Mouse (Mus musculus) C2C12 (cell line): ENCODE measurements at regions not wholly inside any gene's neighbourhood (a gene's known extent, or its start where the extent isn't known, plus 50 kb on each side); places are given as distances from the start of the nearest gene placed in this dataset.

Source experiments
- CEBPB ChIP-seq: IDR thresholded peaks from one replicate; pipeline ENCODE4 v1.6.1; 2011; ENCODE audit warnings: low read depth, mild to moderate bottlenecking, control low read depth, moderate library complexity
- CTCF ChIP-seq: IDR thresholded peaks from one replicate; pipeline ENCODE4 v1.5.1; 2011; ENCODE audit not compliant: control insufficient read depth, insufficient read depth, insufficient read length
- FOSL1 ChIP-seq: IDR thresholded peaks from one replicate; pipeline ENCODE4 v1.8.0; 2011; ENCODE audit warnings: mild to moderate bottlenecking, low read length; ENCODE audit not compliant: poor library complexity, insufficient read depth, severe bottlenecking
- MYOG ChIP-seq: IDR thresholded peaks from one replicate; pipeline ENCODE4 v1.6.1; 2011; ENCODE audit not compliant: control insufficient read depth, insufficient read length; ENCODE audit errors: extremely low read depth
- USF1 ChIP-seq: IDR thresholded peaks from one replicate; pipeline ENCODE4 v1.6.1; 2011; ENCODE audit warnings: low read depth, mild to moderate bottlenecking, control low read depth, moderate library complexity

GRCm38 (mm10) chr8:115995320-115995719, 287.7 kb upstream of the Maf start:
- TF ChIP-seq CTCF (no peak), FOSL1 (no peak), MYOG (no peak), USF1 (no peak), CEBPB (no peak)
